Mouse (Mus musculus): ENCODE results near the gene Smcr8. TPM values are rescaled to one million over a fixed set of nuclear protein-coding genes. Genes with fewer than 3 reads are reported as not detected.

Gene Smcr8
- total RNA-seq (2021) = 20.8 and 22.4 TPM in 2 replicates
- long read RNA-seq, experiment 1, partial matches to known transcripts = 0 of 3 reads
- long read RNA-seq, experiment 1, other reads (novel, unspliced or antisense) = 2 of 3 reads
- long read RNA-seq, experiment 2, full-length matches to known transcripts = 1 of 5 reads
- long read RNA-seq, experiment 2, partial matches to known transcripts = 3 of 5 reads
- long read RNA-seq, experiment 2, other reads (novel, unspliced or antisense) = 1 of 5 reads

DNA sequence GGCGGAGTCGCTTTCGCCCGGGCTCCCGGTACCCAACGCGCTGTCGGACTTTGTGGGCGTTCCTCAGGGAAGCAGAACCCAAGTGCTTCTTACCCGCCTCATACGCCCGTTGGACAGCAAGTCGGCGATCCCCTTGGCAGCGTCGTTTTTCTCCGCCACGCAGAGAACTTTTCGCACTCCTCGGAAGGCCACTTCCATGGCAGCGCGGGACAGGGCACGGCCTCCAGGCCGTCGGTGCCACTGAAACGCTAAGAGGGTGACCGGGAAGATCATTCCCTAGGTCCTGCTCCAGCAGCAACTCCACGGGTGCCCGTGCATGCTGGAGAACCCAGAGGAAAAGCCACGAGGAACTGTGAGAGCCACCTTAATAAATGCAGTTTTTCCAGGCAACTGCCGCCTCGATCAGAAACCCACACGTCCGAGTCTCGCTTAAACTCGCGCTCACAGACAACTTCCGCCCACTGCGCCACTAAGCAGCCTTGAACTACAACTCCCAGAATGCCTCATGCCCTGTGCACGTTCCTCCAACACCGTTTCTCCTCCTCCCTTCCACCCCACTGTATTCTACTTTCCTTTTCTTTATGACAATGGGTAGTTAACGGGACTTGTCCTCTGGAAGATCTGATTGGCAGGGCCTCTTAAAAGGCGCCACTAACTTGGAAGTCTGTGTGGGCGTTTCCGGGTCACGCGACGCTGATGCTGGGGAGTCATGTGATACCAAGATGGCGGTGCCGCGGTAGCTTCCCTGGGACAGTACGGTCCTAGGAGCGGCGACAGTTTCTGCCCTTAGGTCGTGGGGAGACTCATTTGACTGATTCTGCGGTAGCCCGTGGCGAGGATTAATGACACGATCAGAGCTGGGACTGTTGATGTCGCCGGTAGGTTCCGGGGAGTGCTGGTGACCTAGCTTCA, at the start of gene Smcr8, which contains the start of gene Top3a:
Gene Smcr8 (plus strand): TSS at position 696 of the 912 bp plus-strand sequence.
Gene Top3a (minus strand): TSS at position 537 of the 912 bp plus-strand sequence.
- peak; percentile 89 for DNase-seq

DNA sequence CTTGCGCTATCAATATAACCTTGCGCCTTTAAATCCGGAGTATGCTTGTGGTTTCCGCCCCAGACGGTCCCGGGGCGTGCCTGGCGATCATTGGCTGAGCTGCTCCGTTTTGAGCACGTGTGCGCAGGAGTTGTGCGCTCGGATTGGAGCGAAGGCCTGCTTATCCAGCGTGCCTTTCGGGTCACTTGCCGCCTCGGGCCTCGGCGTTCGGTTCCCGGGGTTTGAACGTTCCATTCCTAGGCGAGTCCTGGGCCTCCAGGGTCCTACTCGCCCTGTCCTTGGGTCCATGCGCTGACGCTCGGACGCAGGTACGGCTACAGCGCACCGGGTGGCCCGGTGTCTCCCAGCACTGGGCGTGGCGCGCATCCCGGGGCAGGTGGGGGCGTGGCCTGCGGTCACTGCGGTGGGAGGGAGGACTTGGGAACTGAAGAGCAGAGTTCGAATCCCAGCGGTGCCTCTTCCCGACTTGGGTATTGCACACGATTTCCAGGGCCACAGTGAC, 49.0 kb upstream of the Smcr8 start, which contains the start of gene Mief2:
Gene Mief2 (plus strand): TSS at position 139 of the 502 bp plus-strand sequence.
- peak; percentile 97 for DNase-seq

DNA sequence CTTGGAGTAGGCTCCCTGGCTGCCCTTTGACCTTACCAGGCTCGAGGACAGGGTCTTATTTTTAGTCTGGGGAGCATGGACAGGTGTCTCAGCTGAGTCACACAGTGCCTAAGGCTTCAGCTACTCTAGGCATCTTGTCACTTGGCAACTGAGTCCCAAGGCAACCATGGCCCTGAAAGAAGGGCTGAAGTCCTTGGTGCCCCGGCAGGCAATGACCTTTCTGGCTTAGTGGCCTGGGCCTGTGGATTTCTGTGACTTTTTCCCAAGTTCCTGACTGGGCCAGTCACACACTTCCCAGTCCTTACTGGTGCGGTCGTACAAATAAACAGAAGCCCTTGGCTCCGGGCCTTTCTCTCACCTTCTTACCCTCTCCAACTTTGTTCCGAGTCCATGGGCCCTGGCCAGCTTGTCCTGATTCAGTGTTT, 48.1 kb upstream of the Smcr8 start:
- peak; percentile 63 for DNase-seq

DNA sequence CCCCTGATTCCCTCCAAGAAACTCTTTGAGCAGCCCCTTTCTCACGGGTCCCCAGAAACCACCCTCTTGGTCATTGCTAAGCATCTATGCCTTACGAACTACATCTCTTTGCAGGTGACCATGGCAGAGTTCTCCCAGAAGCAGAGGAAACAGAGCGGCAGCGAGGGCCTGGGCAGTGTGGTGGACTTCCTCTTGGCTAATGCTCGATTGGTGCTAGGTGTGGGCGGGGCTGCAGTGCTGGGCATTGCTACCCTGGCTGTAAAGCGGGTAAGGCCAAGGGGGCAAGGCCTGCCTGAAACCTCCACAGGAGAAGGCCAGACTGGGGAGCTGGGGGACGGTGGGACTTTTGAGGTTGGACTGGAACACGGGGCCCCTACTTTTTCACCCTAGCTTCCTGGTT, 47.2 kb upstream of the Smcr8 start:
- DNase-seq = no peak

DNA sequence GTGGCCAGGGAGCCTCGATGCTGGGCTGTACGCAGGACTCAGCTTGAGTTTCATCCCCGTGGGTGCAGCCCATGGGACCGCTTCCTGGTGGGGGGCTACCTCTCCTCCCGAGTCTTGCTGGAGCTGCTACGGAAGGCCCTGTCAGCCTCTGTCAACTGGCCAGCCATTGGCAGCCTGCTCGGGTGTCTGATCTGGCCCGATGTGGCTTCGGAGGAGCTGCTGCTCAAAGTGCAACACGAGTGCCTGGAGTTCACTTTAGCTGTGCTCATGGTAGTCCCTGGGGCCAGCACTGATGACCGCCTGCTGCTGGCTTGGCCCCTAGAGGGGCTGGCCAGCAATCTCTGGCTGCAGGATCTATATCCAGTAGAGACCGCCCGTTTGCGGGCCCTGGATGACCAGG, 46.1 kb upstream of the Smcr8 start:
- DNase-seq = no peak

DNA sequence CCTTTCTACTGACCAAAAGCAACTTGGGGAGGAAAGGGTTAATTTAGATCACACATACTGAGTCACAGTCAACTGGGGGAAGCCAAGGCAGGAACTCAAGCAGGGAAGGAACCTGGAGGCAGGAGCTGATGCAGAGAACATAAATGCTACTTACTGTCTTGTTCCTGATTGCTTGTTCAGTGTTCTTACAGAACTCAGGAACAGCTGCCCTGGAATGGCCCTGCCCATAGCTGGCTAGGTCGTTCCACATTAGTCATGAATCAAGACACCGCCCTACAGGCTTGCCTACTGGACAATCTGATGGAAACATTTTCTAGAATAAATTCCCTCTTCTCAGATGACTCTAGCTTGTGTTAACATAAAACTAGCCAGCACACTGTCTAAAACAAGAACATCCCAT, 43.1 kb upstream of the Smcr8 start:
- peak; percentile 49 for DNase-seq

DNA sequence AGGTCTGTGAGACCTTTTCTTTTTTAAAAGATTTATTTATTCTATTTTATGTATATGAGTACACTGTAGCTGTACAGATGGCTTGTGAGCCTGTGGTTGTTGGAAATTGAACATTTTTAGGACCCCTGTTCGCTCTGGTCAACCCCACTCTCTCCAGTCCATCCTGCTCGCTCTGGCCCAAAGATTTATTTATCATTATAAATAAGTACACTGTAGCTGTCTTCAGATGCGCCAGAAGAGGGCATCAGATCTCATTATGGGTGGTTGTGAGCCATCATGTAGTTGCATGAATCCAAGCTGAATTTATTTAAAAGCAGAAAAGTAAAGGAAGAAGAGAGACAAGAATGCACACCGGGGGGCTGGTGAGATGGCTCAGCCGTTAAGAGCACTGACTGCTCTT, 42.1 kb upstream of the Smcr8 start:
- no peak for DNase-seq

DNA sequence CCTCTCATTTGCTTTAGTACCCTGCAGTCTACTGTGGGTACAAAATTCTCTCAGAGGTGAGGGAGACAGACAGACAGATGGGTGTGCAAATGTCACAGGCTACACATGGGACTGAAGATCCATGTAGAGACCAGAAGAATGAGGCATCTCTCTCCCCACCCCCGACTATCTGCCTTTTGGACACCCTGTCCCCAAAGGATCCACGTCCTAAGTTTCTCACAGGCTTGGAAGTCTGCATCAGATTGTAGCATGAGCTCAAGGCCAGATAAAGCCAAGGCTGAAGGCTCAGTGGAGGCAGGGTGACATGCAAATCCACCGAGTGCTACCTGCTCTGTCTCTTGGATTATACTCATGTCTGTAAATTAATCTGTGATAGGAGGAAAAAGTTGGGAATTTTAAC, 40.8 kb upstream of the Smcr8 start:
- no peak for DNase-seq

DNA sequence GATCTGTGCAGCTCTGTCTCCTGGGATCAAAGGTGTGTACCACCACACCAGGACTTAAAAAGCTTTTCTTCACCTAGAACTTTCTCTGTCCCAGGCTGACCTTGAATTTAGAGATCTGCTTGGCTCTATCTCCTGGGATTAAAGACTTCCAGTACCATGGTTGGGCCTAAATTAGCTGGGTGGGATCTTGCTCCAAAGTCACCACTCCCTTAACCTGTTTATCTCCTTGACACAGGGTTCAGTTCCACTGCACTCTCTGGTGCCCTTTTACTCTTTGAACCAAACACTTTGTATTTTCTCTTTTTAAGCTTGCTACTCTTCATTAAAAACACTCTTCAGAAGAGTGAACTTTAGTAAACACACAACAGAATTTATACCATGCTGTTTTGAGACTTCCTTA, 39.9 kb upstream of the Smcr8 start:
- no peak for DNase-seq

DNA sequence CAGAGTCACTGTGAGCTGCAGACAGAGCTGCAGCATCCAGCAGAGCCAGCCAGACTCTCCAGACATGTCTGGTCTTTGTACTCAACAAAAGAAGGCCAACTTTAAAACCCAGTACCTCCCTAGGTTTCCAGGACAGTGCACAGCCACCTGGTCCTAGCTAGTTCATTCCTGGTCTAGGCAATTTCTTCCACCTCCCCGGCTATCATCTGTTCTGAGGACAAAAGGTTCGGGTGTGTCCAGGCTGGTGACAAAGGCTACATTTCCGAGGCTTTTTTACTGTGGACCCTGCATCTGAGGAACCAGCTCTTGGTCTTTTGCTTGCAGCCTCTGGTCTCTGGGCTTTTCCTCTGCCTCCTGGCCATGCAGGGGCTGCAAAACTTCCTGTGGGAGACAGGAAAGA, 37.0 kb upstream of the Smcr8 start:
- no peak for DNase-seq

DNA sequence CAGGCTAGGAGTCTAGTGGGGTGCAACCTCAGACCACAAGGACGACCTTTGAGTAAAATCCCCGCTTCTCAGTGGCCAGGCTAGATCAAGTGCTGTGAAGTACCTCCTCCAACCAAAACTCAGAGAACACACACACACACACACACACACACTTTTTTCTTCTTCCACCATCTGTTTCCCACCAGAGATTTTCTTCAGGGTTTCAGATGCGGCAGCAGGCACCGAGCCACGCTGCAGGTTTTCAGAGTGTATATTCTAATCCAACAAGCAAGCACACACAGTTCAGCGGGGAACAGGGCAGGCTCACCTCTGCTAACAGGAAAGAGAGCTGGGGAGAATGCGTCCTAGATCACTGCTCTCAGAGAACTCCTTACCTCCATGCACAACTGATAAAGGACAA, 21.8 kb upstream of the Smcr8 start:
- DNase-seq = no peak

DNA sequence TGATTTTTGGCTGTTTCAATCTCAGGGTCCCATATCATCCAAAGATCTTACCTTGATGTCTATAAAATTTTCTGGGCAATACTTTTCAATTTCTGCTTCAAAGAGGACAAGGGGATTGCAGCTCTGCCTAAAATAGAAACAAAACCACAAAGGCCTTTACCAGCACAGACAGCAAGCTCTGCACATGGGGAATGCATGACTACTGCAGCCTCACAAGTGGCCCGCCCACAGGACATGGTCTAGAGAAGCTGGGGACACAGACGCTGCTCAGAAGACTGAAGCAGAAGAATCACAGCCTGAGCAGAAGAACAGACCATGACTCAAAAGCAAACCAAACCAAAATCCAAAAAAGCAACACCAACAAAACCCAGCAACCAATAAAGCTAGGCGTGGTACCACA, 15.6 kb upstream of the Smcr8 start:
- DNase-seq = no peak

DNA sequence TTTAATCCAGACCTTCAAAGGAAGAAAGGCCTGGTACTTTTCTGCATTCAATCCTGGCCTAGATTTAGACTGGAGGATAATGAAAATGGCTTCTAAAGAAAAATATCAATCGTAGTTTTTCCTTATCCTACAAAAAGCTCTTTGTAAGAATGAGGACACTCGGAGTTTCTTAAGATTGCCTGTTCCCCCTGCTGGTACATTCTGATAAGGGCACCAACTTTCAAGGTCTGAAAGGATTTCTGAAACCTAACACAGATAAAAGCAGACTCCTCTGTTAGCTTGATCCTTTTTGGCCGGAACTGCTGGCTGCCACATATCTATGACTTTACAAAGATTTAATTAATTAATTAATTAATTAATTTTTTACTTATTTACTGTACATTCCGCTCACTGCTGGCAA, 10.4 kb upstream of the Smcr8 start:
- DNase-seq = no peak

DNA sequence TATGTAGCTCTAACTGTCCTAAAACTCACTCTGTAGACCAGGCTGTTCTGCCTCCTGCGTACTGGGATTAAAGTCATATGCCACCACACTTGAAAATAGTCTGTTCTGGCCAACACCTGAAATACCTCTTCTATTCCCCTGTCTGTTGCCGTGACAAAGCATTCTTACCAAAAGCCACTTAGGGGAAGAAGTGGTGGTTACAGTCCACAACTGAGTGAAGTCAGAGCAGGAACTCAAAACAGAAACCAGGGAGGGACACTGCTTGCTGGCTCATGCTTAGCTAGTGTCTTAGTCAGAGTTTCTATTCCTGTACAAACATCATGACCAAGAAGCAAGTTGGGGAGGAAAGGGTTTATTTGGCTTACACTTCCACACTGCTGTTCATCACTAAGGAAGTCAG, 8.0 kb upstream of the Smcr8 start:
- no peak for DNase-seq

DNA sequence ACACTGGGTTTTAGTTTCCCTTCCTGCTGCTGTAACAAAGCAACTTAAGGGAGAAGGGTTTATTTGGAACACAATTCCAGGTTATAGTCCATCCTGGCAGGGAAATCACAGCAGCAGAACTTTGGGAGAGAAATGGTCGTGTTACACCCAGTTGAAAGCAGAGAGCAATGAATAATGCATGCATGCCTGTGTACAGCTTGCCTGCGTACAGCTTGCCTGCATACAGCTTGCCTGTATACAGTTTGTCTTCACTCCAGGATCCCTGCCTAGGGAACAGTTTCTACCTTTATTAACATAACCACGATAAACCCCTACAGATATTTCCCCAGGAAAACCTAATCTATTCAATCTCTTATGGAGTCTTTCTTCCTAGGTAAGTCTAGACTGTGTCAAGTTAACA, 6.5 kb upstream of the Smcr8 start:
- peak; percentile 0 for DNase-seq

DNA sequence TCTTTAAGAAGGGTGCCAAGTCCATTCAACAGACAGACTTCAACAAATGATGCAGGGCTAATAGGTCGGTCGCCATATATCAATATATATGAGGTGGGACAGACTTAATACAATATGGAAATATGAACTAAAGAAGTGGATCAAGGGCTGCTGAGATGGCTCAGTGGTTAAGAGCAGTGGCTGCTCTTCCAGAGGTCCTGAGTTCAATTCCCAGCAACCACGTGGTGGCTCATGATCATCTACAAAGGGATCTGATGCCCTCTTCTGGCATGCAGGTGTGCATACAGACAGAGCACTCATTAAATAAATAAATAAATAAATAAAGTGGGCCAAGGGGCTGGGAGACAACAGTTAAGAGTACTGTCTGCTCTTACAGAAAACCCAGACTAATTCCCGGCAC, 5.2 kb upstream of the Smcr8 start:
- DNase-seq = no peak

DNA sequence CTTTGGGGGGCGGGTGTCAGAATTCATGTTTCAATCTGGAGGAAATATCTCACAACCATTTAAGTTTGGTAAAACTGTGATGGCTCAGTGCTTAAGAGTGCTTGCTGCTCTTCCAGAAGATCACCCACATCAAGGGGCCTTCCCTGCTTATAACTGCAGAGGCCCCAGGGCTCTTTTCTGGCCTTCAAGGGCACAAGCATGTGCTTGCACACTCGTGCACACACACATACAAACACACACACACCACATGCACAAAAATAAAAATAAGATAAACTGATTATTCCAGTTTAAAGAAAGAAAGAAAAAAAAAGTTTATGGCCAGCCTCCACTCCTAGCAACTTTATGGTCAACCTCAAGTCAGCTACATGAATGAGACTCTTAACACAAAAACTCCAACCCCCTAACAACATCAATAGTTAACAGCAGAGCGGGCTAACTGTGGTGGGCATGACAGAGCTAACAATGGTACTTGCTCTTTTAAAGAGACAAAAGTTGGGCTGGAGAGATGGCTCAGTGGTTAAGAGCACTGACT, 3.1 kb upstream of the Smcr8 start:
- no peak for DNase-seq

DNA sequence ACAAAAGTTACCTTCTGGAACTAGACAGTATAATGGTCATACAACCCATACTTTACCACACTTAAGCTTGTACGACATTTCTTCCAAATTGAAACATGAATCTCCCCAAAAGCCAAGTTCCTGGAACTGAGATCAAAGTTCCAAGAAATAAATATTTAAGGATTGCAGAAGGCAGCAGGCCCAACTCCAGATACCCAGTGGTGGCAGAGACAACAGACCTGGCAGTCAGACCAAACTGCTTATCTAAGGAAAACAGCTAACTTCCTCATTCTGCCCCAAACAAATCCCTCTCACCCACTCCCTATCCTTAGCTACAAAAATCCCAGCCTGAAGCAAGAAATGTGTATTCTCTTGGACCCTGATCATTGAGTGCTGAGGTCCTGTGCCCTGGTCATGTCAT, 2.5 kb upstream of the Smcr8 start:
- DNase-seq = no peak

DNA sequence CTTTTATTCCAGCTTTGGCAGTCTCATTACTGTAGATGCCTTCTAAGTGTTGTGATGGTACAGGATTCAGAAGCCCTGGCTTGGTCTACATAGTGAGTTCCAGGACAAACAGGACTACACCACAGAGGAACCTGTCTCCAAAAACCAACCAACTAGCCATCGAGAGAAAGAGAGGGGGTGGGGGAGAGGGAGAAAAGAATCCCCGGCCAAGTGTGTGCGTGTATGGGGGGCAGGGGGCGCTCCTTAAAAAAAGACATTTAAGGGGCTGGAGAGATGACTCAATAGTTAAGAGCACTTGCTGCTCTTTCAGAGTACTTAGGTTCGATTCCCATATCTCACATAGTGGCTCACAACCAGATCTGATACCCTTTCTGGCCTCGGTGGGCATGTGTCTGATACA, 1.7 kb upstream of the Smcr8 start:
- DNase-seq = no peak

DNA sequence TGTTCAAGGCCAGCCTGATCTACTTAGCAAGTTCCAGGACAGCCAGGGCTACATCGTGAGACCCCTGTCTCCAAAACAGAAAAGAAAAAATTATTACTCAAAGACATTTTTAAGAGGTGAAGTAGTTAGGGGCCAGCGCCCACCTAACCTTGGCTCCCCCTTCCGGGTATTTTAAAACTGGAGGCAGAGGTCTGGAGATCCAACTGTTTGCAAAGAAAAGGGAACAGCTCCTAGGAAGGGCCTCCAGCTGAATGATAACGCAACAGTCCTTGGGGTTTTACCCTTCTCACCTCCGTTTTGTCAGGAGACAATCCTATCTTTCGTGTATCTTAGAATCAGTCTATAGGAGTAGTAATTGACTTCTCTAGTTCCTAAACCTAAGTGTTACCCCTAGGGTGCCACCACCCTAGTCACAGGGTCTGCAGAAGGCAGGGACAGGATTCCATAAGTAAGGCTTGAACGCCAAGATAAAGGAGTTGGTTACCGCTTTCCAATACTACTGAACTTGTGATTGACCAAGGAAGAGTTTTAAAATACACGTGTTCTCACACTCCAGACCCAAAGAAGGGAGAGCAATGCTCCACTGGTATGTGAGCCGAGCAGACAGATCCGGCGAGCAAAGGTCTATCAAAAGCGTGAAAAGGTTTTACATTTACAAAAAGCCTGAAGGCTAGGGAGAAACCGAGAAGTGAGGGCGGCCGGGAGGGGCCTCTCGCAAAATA, 1.1 kb upstream of the Smcr8 start:
- no peak for DNase-seq

DNA sequence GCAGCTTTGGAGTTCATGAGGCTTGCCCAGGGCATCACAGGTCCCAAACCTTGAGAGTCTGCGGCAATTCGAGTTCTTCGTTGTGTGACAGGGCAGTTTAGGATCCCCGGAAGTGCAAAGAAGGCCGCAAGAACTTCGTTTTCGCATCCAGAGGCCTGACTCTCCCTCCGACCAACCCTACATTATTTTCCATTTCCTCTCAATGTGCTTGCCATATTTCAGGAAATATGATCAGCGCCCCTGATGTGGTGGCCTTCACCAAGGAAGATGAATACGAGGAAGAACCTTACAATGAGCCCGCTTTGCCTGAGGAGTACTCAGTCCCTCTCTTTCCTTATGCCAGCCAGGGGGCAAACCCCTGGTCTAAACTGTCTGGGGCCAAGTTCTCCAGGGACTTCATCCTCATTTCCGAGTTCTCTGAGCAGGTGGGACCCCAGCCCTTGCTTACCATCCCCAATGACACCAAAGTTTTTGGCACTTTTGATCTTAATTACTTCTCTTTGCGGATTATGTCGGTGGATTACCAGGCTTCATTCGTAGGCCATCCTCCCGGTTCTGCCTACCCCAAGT, 562 bp downstream of the Smcr8 start:
- no peak for DNase-seq

DNA sequence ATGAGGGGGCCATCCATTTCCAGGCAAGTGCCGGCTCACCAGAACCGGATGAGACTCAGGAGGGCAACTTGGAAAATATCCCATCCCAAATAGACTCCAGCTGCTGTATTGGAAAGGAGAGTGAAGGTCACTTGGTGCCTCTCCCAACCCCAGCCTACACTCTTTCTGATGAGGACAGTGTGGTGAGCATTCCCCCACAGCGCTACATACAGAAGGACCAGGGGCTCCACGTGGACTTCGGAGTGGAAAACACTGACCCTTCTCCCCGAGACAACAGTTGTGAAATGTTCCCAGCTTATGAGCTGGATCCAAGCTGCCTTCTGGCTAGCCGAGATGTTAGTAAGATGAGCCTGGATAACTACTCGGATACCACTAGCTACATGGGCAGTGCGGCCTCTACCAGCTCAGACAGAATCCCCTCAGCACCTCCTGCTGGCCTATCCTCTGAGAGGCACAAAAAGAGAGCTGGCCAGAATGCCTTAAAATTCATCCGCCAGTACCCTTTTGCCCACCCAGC, 2.4 kb downstream of the Smcr8 start:
- no peak for DNase-seq
